Mouse (Mus musculus) heart, embryonic 10.5 days (tissue): ENCODE results near the gene Atp5b. TPM values are rescaled to one million over a fixed set of nuclear protein-coding genes. Genes with fewer than 3 reads are reported as not detected.
"Not testable (repeated sequence)": the region's sequence is repeated elsewhere in the genome, so short reads cannot be mapped to it uniquely, and the experiment has no call there.

Experiments used
- DNase-seq: peaks from one replicate; pipeline ENCODE4 v3.0.0-alpha.2; 2017; ENCODE audit warnings: low spot score
- H3K27ac ChIP-seq: fragments of 300-500 bp; sonication (generic); 2 replicates; pipeline ENCODE4 v1.5.1; 2016; ENCODE audit warnings: mild to moderate bottlenecking
- H3K27me3 ChIP-seq: fragments of 300-500 bp; sonication (generic); 2 replicates; pipeline ENCODE4 v1.6.1; 2016; ENCODE audit warnings: mild to moderate bottlenecking; ENCODE audit not compliant: poor library complexity, insufficient read depth, severe bottlenecking
- H3K36me3 ChIP-seq: fragments of 300-500 bp; sonication (generic); 2 replicates; pipeline ENCODE4 v1.6.1; 2016; ENCODE audit warnings: mild to moderate bottlenecking, moderate library complexity
- H3K4me1 ChIP-seq: fragments of 300-500 bp; sonication (generic); 2 replicates; pipeline ENCODE4 v1.6.1; 2016; ENCODE audit warnings: mild to moderate bottlenecking
- H3K4me3 ChIP-seq: fragments of 300-500 bp; sonication (generic); 2 replicates; pipeline ENCODE4 v1.5.1; 2016; ENCODE audit warnings: mild to moderate bottlenecking, moderate library complexity
- H3K9me3 ChIP-seq: fragments of 300-500 bp; sonication (generic); 2 replicates; pipeline ENCODE4 v1.6.1; 2016; ENCODE audit warnings: mild to moderate bottlenecking, moderate library complexity
- WGBS: fragments of 180-500 bp; shearing (Covaris S2); methylation state at CpG from one replicate; pipeline ENCODE4 v1.1.7; 2016; 5-methylcytosine and 5-hydroxymethylcytosine counted together
- polyA plus RNA-seq: library from polyadenylated mRNA; unstranded; fragments of >200 nt; fragmentation: Nextera tagmentation; extraction: Ambion mirVana; gene quantifications from 2 replicates; pipeline ENCODE4 v1.2.1, GENCODE M21; 2016

Atp5b gene
- polyA plus RNA-seq, 1 experiment from 2014 or later, result 3,536 TPM

- H3K27me3 ChIP-seq, H3K4me3 ChIP-seq, H3K9me3 ChIP-seq, H3K4me1 ChIP-seq, DNase-seq, H3K27ac ChIP-seq: not testable (repeated sequence)
- peaks cover 44% of the 10 kb centered on the region for H3K36me3 ChIP-seq
- WGBS, result 95% methylated on average over 1 of the region's 2 CpGs
These were observed 30.9 kb upstream of the Atp5b start for GRCm38 (mm10) chr10:128052136-128052535.

GRCm38 (mm10) chr10:128053001-128053400 lies 30.1 kb upstream of the Atp5b start:
- H3K4me3 ChIP-seq, result no peak overlapping the region
- peaks cover 5% of the 10 kb centered on the region; the same call in 1 of the 2 replicates for H3K4me1 ChIP-seq
- H3K27ac ChIP-seq, result no peak overlapping the region
- H3K36me3 ChIP-seq, result peaks cover 37% of the 10 kb centered on the region
- 91% methylated on average over 8 of the region's 8 CpGs for WGBS
- no peaks in the 10 kb centered on the region for H3K27me3 ChIP-seq
- H3K9me3 ChIP-seq, result no peaks in the 10 kb centered on the region
- no peak for DNase-seq

GRCm38 (mm10) chr10:128058184-128058583 lies 24.9 kb upstream of the Atp5b start:
- WGBS, result 1% methylated on average over 18 of the region's 18 CpGs
- peak overlapping the region; percentile 97 for H3K27ac ChIP-seq
- no peaks in the 10 kb centered on the region for H3K9me3 ChIP-seq

GRCm38 (mm10) chr10:128058601-128059151 lies 24.4 kb upstream of the Atp5b start, which contains the start of gene Ptges3:
Gene Ptges3, plus strand, starts transcription at chr10:128058954.
- under 1% methylated on average over 71 of the region's 72 CpGs for WGBS
- Histone ChIP-seq H3K27ac (peak within 1 kb of the TSS; percentile 97), H3K36me3 (peaks cover 14% of the 10 kb centered on the region)

More at GRCm38 (mm10) chr10:128058184-128058583, 24.9 kb upstream of the Atp5b start:
- peak overlapping the region; percentile 98 for H3K4me3 ChIP-seq
- peaks cover 10% of the 10 kb centered on the region for H3K36me3 ChIP-seq
- no peak for DNase-seq
- H3K4me1 ChIP-seq, result peaks cover 11% of the 10 kb centered on the region; the same call in 1 of the 2 replicates
- no peaks in the 10 kb centered on the region for H3K27me3 ChIP-seq

GRCm38 (mm10) chr10:128059207-128059981 lies 23.7 kb upstream of the Atp5b start:
- Histone ChIP-seq H3K27me3 (no peaks in the 10 kb centered on the region), H3K4me3 (peak overlapping the region; percentile 98), H3K9me3 (no peaks in the 10 kb centered on the region), H3K36me3 (peaks cover 21% of the 10 kb centered on the region), H3K4me1 (peaks cover 11% of the 10 kb centered on the region; the same call in 1 of the 2 replicates), H3K27ac (peak overlapping the region; percentile 97)
- peak; percentile 85 for DNase-seq
- WGBS, result under 1% methylated on average over 54 of the region's 62 CpGs

More at GRCm38 (mm10) chr10:128058601-128059151, 24.4 kb upstream of the Atp5b start, which contains the start of gene Ptges3:
- peak within 1 kb of the TSS; percentile 98 for H3K4me3 ChIP-seq
- peaks cover 11% of the 10 kb centered on the region; the same call in 1 of the 2 replicates for H3K4me1 ChIP-seq
- H3K27me3 ChIP-seq, result no peaks in the 10 kb centered on the region
- DNase-seq, result peak; percentile 98
- no peaks in the 10 kb centered on the region for H3K9me3 ChIP-seq

GRCm38 (mm10) chr10:128061109-128061508 lies 22.0 kb upstream of the Atp5b start:
- Histone ChIP-seq H3K4me1 (peaks cover 11% of the 10 kb centered on the region; the same call in 1 of the 2 replicates), H3K4me3 (peak overlapping the region; percentile 98), H3K27me3 (no peaks in the 10 kb centered on the region), H3K27ac (no peak overlapping the region), H3K9me3 (no peaks in the 10 kb centered on the region), H3K36me3 (peaks cover 28% of the 10 kb centered on the region)
- no peak for DNase-seq
- WGBS, result 74% methylated on average over 5 of the region's 5 CpGs

GRCm38 (mm10) chr10:128062221-128062989 lies 20.7 kb upstream of the Atp5b start:
- H3K4me3 ChIP-seq, result no peak overlapping the region
- no peaks in the 10 kb centered on the region for H3K27me3 ChIP-seq
- peaks cover 36% of the 10 kb centered on the region for H3K36me3 ChIP-seq
- H3K4me1 ChIP-seq, result peaks cover 11% of the 10 kb centered on the region; the same call in 1 of the 2 replicates
- no peak for DNase-seq
- H3K9me3 ChIP-seq, result no peaks in the 10 kb centered on the region
- WGBS, result 93% methylated on average over 6 of the region's 6 CpGs
- no peak overlapping the region for H3K27ac ChIP-seq

- Histone ChIP-seq H3K27me3 (no peaks in the 10 kb centered on the region), H3K4me1 (no peaks in the 10 kb centered on the region), H3K27ac (no peak overlapping the region), H3K9me3 (no peaks in the 10 kb centered on the region), H3K36me3 (peaks cover 65% of the 10 kb centered on the region), H3K4me3 (no peak overlapping the region)
- no peak for DNase-seq
- 82% methylated on average over 5 of the region's 5 CpGs for WGBS
These were observed 17.0 kb upstream of the Atp5b start for GRCm38 (mm10) chr10:128066072-128066471.

GRCm38 (mm10) chr10:128069201-128069600 lies 13.9 kb upstream of the Atp5b start:
- Histone ChIP-seq H3K4me1 (no peaks in the 10 kb centered on the region), H3K27ac (no peak overlapping the region), H3K9me3 (no peaks in the 10 kb centered on the region), H3K4me3 (no peak overlapping the region), H3K27me3 (no peaks in the 10 kb centered on the region), H3K36me3 (peaks cover 77% of the 10 kb centered on the region)
- 85% methylated on average over 4 of the region's 4 CpGs for WGBS
- no peak for DNase-seq

- not testable (repeated sequence) for H3K9me3 ChIP-seq, H3K4me3 ChIP-seq, H3K4me1 ChIP-seq, DNase-seq, H3K27me3 ChIP-seq, H3K27ac ChIP-seq
- H3K36me3 ChIP-seq, result peaks cover 79% of the 10 kb centered on the region
- 95% methylated on average over 2 of the region's 2 CpGs for WGBS
These were observed 12.6 kb upstream of the Atp5b start for GRCm38 (mm10) chr10:128070432-128070831.

- peaks cover 35% of the 10 kb centered on the region for H3K36me3 ChIP-seq
- not testable (repeated sequence) for H3K27ac ChIP-seq, DNase-seq, H3K27me3 ChIP-seq, H3K9me3 ChIP-seq, H3K4me1 ChIP-seq, H3K4me3 ChIP-seq
- 83% methylated on average over 5 of the region's 5 CpGs for WGBS
These were observed 4.8 kb upstream of the Atp5b start for GRCm38 (mm10) chr10:128078269-128078668.

- WGBS, result 83% methylated on average over 1 of the region's 1 CpGs
- Histone ChIP-seq H3K4me3 (no peak overlapping the region), H3K27ac (no peak overlapping the region), H3K9me3 (no peaks in the 10 kb centered on the region), H3K4me1 (peaks cover 10% of the 10 kb centered on the region; the same call in 1 of the 2 replicates), H3K36me3 (peaks cover 37% of the 10 kb centered on the region), H3K27me3 (no peaks in the 10 kb centered on the region)
- DNase-seq, result no peak
These were observed 2.6 kb upstream of the Atp5b start for GRCm38 (mm10) chr10:128080496-128080895.
